Mouse (Mus musculus): ENCODE data around the gene Pabpc6. TPM values are rescaled to one million over a fixed set of nuclear protein-coding genes. Genes with fewer than 3 reads are reported as not detected.

Gene Pabpc6
- not detected for polyA plus RNA-seq (2017; shearing (Covaris generic))

DNA sequence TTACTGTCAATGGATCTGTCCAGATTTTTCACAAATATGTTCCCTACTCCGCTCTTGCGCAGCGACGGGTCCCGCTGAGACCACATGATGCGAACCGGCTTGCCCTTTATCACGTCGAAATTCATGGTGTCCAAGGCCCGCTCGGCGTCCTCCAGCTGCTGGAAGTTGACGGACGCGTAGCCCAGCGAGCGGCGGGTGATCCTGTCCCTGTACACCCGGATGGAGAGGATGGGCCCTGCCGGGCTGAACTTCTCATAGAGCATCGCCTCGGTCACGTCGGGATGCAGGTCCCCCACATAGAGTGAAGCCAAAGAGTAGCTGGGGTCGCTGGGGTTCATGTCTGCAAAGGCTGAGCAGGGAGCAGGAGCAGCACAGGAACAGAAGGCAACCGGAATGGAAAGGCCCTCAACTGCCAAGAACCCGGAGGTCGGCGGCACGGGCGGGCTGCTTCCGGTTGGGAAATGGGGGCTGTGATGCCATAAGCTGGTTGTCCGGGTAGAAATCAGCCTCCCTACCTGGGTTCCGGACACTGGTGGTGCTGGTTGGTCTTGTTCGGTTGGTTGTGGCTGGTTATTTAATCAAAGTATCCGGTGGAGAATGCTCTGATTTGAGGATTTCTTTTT is at the start of gene Pabpc6:
Gene Pabpc6, minus strand, starts transcription at position 435 of the 623 bp plus-strand sequence.
- no peak for ATAC-seq

- no peak for ATAC-seq
Observed at GRCm38 (mm10) chr17:9710910-9711309, 41.4 kb upstream of the Pabpc6 start.

GRCm38 (mm10) chr17:9708888-9709287 is 39.4 kb upstream of the Pabpc6 start:
- ATAC-seq = no peak

DNA sequence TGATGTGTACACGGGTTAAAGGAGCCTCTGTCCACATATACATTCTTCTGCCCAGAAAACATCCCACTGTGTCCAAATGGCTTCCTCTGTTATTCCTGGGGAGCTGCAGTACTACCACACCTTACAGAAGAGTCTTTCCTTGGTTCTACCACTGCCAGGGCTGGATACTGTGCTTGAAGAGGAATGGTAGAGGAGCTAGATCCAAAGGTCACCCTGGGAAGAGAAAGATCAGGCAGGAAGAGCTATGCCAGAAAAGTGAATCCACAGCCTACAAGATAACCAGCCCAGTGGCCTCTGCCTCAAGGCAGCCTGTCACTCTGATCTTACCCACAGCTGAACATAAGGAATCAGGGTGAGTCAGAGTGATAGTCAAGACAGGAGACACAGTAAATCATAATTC is 37.8 kb upstream of the Pabpc6 start:
- no peak for ATAC-seq

DNA sequence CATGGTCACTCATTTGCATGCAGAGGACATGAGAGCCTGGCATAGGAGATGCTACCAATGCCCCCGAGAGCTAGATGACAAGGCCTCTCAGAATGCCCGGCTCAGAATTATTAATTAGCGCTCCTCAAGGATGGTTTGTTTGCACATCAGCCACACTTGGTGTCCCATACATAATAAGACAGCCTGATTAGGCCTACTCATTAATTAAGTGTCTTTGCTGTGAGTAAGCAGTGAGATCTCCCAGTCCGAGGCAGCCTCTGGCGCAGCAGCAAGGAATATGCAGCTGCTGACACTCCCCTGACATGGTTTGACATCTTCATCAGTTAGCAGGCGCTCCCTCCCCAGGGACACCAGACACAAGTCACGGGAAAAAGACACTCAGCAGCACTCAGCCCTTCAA is 28.2 kb upstream of the Pabpc6 start:
- ATAC-seq = no peak

- ATAC-seq = no peak
Observed at GRCm38 (mm10) chr17:9691251-9691650, 21.7 kb upstream of the Pabpc6 start.

- ATAC-seq = no peak
Observed at GRCm38 (mm10) chr17:9683539-9684155, 14.1 kb upstream of the Pabpc6 start.

GRCm38 (mm10) chr17:9680741-9681140 is 11.2 kb upstream of the Pabpc6 start:
- ATAC-seq = no peak

- ATAC-seq = no peak
Observed at GRCm38 (mm10) chr17:9675175-9675789, 5.8 kb upstream of the Pabpc6 start.

DNA sequence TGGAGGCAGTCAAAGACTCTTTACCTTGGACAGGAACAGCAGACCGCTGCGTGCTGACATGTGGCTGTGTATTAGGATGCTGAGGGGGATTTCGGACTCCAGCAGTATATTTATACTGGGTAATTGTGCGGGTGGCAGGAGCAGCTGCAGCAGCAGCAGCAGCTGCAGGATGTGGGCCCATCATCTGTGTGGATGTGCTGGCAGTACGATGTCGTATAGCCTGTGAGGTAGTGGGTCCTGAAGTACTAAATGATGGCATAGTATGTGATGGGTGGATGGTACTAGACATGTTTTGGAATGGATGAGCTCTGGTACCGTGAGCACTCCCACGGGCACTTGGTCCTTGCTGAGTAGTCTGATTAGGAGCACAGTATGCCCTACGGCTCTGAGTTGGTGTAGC is 1.6 kb downstream of the Pabpc6 start:
- no peak for ATAC-seq

DNA sequence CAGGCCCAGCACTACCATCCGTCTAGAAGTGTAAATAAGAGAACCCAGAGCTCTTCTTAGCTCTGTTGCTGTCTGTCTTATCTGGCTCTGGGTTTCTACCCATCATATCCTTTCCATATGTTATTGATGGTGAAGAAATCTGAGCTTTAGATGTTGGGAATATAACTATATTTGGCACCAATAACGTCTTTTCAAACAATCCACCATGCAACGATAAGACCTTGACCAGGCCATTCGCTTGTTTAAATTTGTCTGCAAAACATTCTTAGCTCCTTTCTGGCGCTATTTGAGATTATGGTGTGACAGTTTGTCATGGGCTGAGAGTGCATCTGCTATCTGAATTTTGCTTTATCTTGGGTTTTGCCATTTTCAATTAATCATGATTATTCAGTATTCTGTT is 10.9 kb downstream of the Pabpc6 start:
- ATAC-seq = no peak

GRCm38 (mm10) chr17:9654155-9654554 is 15.4 kb downstream of the Pabpc6 start:
- no peak for ATAC-seq

GRCm38 (mm10) chr17:9647644-9648043 is 21.9 kb downstream of the Pabpc6 start:
- ATAC-seq = no peak

DNA sequence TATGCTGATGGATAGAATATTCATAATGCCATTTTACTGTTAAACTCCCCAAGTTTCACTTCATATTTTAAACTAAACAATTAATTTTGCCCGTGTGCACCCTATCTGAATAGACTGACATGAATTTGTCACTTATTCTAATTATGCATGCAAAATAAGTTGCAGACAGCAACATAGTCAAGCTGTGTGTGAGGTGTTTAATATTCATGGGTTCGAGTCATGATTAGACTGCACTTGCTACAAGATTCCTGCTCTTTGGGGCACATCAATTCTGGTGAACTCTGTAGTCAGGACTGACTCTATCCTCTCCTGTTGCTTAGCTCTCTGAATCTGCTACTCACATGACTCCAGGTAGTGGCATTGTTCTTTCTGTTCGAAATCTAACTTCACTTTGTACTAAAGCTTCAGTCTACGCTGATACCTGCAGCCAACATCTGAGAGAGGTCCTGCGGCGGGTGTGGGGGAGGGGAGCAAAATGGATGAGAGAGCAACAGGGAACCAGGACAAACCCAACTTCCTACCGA is 25.8 kb downstream of the Pabpc6 start:
- ATAC-seq = no peak

GRCm38 (mm10) chr17:9637011-9637410 is 32.5 kb downstream of the Pabpc6 start:
- ATAC-seq = no peak

GRCm38 (mm10) chr17:9632579-9633252 is 36.8 kb downstream of the Pabpc6 start:
- ATAC-seq = no peak

- no peak for ATAC-seq
Observed at GRCm38 (mm10) chr17:9632140-9632539, 37.4 kb downstream of the Pabpc6 start.

GRCm38 (mm10) chr17:9631081-9631480 is 38.4 kb downstream of the Pabpc6 start:
- no peak for ATAC-seq

GRCm38 (mm10) chr17:9627011-9627410 is 42.5 kb downstream of the Pabpc6 start:
- no peak for ATAC-seq
